Mouse (Mus musculus) layer of hippocampus, adult 18-20 months (tissue): ENCODE data around the gene Tjp1. TPM values are rescaled to one million over a fixed set of nuclear protein-coding genes. Genes with fewer than 3 reads are reported as not detected.
A peak's percentile ranks its signal among the peaks of the same experiment; 100 is the strongest.

Source experiments
- DNase-seq, 2 experiments: peaks; one replicate each; pipeline ENCODE4 v3.0.0; 2022; ENCODE audit warnings: low spot score in 2 of 2
- total RNA-seq, 2 experiments: library from RNA; stranded (reverse); gene quantifications; 2 replicates each; pipeline ENCODE4 v1.2.3; 2021

Tjp1 gene
- total RNA-seq, 2 experiments from 2014 or later = 128 to 151 TPM

- no peak for DNase-seq
These were observed 162.0 kb downstream of the Tjp1 start for GRCm38 (mm10) chr7:65365560-65365959.

GRCm38 (mm10) chr7:65360278-65360677 is 167.3 kb downstream of the Tjp1 start:
- no peak for DNase-seq

DNA sequence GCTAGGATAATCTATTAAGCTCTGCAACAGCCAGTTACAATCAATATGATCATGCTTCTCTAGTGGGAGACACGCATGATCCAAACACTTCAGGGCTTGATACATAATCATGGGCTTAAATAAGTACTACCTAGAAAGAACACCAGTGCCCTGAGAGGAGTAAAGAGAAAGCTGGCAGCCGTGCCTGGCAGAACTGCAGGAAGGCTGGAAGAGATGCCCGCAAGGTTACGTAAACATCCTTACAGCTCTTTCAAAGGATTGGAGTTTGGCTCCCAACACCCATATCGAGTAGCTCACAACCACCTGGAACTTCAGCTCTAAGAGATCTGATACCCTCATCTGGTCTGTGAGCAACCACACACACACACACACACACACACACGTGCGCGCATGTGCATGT is 167.8 kb downstream of the Tjp1 start:
- DNase-seq = no peak

DNA sequence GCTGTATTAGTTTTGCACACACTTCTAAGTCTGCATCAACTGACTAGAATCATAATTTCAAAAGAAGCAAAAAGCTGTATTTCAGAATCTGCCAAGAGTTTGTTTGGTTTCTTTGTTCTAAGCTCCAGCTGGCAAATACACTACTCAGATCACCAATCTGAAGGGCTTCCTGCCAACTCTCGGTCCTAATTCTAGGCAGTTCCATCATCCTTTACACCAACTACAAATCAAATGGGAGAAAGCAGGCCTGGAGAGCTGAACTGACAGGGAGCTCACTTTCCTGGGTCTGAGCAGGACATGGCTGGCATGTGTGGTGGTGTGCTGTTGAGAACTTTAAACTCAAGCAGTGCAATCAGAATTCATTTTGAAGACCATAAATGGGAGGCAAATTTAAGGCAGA is 170.0 kb downstream of the Tjp1 start:
- DNase-seq = peak; percentile 71 to 90

DNA sequence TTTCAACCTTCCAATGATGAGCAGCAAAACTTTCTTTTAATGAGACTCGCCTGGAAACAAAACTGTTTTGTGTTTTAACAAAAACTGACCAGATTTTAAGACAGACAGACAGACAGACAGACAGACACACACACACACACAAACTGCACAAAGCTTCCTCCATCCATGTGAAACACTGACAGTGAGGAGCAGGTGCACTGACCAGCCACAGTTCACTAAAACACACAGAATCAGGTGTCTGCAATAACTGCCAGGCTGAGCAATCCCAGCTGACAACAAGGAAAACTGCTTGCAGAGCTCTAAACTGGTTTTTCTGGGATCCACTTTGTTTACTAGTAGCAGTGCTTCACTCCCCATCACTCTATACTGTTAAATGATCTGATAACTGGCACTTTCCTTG is 171.4 kb downstream of the Tjp1 start:
- no peak for DNase-seq

DNA sequence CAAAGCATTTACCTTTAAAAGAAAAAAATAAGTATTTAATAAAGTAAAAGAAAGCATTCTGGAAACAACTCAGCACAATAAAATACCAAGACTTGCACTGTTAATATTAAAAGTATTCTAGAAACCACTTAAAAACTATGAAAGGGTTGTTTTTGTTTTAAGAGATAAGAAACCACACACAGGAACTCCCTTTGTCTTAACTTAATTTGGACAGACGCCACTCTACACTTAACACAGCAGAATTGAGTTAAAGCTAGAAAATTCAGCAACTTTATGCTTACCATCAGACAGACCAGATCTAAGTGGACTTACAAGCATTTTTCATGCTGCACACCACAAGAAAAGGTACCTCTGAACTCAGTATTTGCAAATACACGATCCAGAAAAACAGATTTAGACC is 172.7 kb downstream of the Tjp1 start:
- DNase-seq = no peak

GRCm38 (mm10) chr7:65350348-65351079 is 177.1 kb downstream of the Tjp1 start:
- DNase-seq = no peak

GRCm38 (mm10) chr7:65348540-65348939 is 179.0 kb downstream of the Tjp1 start:
- no peak for DNase-seq

DNA sequence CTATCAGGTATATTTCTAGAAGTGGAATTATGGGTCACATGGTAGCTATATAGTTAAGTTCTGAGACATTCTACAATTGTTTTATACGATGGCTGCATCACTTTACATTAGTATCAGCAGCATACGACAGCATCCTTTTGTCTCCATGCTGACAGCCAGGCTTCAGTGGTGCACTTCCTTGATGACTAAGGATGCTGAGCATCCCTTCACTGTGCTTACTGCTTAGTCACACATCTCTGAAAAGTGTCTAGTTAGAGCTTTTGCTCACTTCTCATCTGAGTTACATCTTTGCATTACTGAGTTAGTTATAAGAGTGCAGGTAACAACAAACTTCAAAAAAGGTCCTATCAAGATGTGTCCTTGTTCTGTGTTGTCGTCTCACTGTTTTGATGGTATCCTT is 182.3 kb downstream of the Tjp1 start:
- no peak for DNase-seq

DNA sequence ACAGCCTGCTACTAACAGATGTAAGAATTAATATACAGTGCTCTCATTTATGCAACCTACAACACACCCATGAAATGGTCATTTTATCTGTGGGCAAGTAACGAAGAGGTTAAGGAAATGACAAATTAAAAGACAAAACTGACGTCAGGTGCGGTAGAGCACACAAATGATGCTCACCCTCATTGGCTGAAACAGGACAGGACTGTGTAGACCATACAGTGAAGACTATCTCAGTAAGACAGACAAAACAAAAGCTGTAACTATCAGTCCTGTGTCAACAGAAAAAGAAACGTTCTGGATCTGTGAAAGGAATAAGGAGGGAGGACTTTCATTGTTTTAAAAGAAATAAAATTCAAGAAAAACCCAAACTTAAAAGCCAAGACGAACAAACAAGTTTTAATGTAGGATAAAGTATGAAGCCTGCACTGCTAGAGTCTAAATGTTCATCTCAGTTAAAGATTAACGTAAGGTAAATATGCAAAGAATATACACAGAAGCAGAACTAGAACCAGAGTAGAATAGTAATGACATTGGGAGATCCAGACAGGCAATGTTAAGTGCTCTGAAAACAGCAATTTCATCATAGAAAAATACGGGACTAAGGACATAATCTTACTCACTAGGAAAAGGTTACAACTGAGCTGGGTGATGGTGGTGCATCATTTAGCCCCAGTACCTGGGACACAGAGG is 189.9 kb downstream of the Tjp1 start:
- no peak for DNase-seq

GRCm38 (mm10) chr7:65333081-65333760 is 194.4 kb downstream of the Tjp1 start:
- no peak for DNase-seq

- peak; percentile 46 to 88 for DNase-seq
These were observed 208.4 kb downstream of the Tjp1 start for GRCm38 (mm10) chr7:65319047-65319725.

- DNase-seq = peak in 1 of 2 experiments; percentile 79
These were observed 210.2 kb downstream of the Tjp1 start for GRCm38 (mm10) chr7:65317418-65317817.

GRCm38 (mm10) chr7:65315182-65315581 is 212.4 kb downstream of the Tjp1 start:
- peak in 1 of 2 experiments; percentile 44 for DNase-seq

GRCm38 (mm10) chr7:65296675-65297589 is 230.6 kb downstream of the Tjp1 start:
- no peak for DNase-seq

DNA sequence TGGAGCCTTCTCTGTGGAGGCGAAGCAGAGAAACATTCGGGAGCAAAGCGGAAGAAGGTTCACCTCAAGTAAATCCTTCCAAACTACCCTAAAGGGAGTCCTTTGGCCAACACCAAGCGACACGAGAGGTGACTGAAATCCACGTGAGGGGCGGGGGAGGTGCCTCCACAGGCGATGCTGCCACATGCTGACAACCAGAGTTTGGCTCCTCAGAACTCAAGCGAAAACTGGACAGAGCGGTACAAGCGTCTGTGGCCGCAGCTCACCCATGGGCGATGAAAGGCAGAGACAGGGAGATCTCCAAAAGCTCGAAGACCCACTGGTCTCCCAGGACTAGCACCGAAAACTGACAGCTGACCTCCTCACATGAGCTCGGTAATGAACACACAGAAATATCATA is 244.7 kb downstream of the Tjp1 start:
- peak in 1 of 2 experiments; percentile 0 for DNase-seq

GRCm38 (mm10) chr7:65281960-65282359 is 245.6 kb downstream of the Tjp1 start:
- DNase-seq = no peak

GRCm38 (mm10) chr7:65280944-65281912 is 246.4 kb downstream of the Tjp1 start:
- DNase-seq = peak in 1 of 2 experiments; percentile 0

GRCm38 (mm10) chr7:65279277-65279676 is 248.3 kb downstream of the Tjp1 start:
- DNase-seq = peak in 1 of 2 experiments; percentile 31
